Mouse (Mus musculus): ENCODE data around the gene Islr.

Gene Islr

DNA sequence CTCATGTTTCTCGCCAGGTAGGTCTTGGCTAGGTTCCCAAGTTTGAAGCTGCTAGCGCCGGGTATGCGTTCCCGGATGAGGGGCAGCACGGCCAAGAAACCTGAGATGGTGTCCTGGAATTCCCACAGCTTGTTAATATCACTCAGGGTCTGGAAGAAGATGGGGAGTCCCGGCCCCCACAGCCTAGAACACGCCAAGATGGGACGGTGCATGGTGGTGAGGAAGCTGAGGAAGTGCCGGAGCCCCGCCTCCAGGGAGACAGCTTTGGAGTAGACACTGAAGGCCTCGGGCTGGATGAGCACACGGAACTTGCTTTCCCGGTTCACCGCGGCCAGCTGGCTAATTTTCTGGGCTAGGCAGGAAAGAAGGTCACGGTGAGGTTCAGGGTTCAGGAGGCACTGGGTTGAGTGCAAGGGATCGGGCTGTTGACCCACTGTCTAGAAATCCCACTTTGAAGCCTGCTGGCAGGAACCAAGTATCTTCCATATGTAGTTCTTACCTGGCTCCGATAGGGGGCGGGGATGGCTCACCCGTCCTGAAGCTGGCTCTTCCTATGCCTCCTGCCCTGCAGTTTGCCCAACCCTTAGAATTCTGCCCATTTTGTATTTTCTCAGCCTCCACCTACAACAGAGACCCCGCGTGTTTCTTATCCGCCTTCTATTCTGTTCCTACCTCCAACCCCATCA, 16.3 kb upstream of the Islr start:
- peak in 1 of 2 experiments; percentile 29 for DNase-seq

GRCm38 (mm10) chr9:58218539-58218938, 14.4 kb upstream of the Islr start:
- no peak for DNase-seq

DNA sequence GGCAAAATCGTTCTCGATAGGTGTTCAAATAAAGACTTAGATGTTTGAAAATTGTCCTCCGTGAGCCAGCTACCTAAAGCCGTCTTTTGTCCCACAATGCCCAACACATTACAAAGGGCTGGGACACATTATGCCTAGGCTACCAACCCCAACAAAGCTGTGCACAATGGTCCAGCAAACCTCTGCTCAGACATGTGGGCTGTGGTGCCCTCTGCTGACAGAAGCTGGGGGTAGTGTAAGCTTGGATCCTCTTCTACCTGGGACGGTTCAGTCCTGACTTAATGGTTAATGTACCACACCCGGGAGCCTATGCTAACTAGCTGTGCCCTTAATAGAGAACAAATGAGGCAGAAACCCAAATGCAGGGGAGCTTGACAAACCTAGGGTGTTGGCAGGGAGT, 12.3 kb upstream of the Islr start:
- DNase-seq: no peak

GRCm38 (mm10) chr9:58214519-58215180, 10.5 kb upstream of the Islr start:
- no peak for DNase-seq

DNA sequence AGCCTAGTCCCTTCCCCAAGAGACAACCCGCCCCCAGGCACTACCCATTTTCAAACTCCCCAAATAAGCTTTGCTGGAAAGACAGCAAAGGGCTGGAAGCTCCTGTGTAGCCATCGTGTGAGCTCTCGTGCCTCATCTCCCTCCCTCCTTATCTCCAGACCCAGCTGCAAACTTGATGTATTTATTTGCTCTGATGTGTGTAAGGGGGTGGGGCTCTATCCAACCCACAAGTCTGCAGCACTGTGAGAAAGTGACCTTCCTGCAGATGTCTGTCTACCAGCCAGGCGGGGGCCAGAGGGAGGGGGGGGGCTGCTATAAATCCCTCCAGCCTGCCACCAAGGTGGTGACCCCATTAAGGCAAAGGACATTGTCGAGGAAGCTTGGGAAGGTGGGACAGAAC, 9.8 kb upstream of the Islr start:
- no peak for DNase-seq

DNA sequence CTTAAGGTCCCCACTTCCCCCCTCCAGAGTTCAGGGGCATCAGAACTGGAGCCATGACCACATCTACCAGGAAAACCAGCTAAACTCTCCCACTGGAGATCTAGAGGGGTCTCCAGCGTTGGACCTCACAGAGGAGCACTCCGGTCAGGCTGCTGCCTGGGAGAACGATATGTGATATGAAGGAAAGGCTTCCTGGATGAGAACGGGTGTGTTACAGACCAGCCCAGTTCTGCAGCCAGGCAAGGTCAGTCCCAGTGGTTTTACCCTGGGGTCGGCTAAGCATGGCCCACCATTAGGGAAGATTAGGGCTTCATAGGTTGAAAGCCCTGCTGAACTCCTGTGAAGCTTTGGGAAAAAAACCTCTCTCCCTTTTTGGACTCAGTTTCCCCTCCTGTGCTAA, 9.3 kb upstream of the Islr start:
- DNase-seq: no peak

DNA sequence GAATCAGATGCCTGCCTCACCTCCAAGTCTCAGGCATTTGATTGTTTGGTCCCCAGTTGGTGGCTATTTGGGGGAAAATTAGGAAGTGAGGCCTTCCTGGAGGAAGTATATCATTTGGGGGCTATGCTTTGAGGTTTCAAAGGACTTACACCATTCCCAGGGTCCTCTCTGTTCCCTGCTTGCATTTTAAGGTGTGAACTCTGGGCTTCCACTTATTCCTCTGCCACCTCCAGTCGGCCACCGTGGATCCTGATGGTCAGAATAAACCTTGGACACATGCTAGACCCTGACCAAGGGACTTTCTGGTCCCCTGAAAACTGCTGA, 6.2 kb upstream of the Islr start:
- no peak for DNase-seq

DNA sequence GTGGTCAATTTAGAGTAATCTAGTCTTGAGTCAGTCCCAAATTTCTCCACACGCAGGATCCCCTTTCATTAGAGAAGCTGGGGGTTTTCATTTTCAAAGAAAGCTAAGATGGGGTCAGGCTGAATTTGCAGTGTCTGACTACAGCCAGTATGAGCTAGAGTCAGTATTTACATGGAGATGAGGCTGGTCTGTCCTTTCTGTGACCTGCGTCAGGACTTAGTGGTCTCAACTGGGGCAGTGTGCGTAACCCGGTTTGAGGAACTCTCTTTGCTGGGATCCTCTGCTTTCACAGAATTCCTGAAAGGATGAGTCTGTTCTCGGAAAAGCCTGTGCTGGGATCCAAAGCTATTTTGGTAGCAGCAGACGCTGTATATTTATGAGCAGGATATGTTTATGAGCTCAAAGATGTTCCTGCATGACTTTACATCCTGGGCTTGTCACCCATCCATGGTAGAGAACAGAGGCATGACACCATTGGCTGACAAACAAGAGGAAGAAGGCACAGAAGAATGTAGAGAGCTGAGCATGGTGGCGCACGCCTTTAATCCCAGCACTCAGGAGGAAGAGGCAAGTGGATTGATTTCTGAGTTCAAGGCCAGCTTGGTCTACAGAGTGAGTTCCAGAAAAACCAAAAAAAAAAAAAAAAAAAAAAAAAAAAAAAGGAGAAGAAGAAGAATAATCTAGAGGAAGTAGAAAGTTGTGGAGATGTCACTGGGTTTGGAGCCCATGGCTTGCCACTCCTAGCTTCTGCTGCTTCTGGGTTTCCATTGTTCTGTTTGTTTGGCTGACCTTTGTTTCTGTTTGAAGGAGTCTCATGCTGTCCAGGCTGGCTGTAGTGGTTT, 5.6 kb upstream of the Islr start:
- DNase-seq: no peak

GRCm38 (mm10) chr9:58206013-58206412, 1.9 kb upstream of the Islr start:
- no peak for DNase-seq

GRCm38 (mm10) chr9:58204448-58205000, 418 bp upstream of the Islr start:
- peak; percentile 90 to 91 for DNase-seq

DNA sequence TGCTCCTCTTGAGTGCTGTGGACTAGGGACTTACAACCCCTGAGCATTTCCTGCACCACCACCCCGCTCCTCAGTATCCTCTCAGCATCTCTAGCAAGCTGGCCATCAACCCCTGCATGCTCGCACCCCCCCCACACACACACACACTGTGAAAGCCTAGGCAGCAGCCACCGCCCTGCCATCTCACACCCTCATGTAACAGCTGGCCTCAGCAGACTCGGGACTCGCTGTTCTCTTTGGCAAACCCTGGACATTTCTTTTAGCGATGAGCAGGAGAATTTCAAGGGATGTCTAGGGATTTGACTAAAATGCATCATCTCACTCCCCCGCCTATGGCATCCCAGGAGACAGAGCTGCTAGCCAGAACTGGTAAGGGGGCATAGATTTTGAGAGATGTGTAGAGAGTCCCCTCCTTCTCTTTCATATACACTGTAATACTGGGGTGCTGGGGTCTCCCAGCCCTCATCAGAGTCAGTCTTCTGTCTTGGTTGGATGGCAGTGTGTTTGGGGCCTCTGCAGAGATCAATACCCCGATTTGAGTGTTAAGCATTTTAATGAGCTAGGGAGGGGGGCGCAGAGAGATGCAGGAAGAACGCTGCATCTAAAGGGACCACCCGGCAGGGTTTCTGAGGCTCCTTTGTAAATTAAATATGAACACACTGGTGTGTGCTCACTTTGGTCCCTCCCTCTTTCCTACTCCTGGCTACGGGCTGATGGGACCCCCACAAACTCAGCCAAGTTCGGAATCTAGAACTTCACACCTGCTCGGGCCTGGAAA, 1.2 kb downstream of the Islr start:
- DNase-seq: no peak

DNA sequence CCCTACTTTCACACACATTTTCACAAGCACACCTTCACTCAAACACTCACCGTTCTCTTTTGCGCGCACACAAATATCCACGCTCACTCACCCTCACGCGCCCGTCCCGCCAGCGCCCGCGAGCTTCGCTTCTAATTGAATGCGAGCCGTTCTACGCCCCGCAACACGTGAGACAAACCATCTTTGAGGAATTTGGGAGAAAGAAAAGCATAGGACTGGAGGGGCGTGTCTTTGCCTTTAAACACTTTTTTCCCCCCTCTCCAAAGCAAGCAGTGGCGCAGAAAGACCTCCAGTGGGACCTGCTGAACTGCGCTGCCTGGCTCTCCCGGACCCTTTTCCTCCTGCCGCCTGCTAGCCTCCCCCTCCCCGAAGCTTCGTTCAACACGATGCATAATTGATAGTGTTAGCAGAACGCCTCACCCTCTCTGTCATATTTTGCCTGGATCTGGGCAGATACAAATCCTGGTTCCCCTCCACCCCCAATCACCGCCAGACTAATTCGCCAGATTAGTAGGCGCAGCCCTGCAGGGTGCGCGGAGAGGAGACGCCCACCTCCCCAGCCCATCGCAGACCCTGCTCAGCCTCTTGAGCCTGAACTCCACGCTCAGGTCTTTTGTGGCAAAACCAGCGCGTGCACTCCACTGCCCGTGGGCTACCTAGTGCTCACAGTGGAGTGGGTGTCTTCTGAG, 2.1 kb downstream of the Islr start:
- DNase-seq: no peak

GRCm38 (mm10) chr9:58201091-58201842, 2.8 kb downstream of the Islr start:
- DNase-seq: no peak

DNA sequence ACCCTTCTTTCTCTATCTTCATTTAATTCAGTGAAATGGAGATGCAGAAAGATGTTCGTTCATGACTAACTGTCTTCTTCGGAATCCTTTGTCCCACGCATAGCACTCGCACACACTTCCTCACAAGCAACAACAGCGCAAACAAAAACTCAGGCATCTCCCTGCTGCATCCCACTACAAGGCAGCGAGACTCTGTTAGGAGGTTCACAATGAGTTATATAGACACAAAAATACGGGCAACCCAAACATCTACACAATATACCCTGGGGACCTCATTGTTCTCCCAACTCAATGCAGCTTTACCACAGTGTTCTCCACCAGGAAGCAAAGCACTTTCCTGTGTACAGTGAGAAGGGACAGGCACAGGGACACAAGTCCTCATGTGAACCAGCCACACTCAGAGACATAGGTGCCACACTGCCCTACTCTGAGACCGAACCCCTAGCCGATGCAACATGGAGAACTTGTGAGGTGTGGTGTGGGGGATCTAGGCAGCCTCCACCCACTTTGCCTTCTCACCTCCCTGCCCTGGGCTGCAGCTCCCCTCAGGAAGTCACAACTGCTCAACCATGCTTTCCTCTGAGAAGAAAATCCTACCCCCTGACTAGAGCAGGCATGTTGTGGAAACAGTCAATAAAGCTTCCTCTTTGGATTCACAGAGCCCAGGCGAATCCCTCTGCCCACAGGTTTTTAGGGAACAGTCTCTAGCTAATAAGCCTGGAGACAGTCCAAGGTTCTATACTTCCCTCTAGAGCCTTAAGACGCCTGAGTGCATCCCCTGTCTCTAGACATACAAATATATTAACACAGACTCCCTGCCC, 3.6 kb downstream of the Islr start:
- DNase-seq: no peak

DNA sequence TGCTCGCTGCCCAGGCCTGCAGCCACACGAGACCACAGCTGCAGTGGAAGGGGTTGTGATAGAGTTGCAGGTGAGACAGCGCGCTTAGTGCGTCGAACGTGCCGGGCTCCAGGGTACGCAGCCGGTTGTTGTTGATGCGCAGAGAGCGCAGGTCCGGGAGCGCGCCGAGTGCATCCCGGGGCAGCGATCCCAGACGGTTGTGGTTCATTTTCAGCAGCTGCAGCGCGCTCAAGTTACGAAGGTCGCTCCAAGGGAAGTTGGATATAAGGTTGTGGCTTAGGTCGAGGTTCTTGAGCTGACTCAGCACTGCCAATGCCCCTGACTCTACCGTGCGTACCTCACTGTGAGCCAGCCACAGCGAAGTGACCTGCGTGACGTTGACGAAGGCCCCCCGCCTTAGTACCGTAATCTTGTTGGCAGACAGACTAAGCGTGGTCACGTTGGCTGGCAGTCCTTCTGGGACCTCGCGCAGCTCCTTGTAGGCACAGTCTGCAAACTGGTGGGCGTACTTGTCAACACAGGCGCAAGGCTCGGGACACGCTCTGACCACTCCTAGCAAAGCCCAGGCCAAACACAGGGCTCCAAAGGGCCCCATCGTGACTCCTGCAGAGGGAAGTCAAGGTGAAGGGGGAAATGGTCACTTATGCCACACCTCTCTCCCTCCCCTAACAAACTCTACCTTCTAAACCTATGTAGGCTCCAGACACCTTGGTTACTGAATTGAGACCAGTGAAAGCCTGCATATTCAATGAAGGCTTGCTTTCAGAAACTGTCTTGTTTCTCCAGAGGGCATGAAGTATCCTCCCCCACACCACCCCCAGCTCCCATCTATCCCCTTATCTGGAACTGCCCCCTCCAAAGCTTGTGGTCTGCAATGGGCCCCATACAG, 4.5 kb downstream of the Islr start:
- DNase-seq: no peak

DNA sequence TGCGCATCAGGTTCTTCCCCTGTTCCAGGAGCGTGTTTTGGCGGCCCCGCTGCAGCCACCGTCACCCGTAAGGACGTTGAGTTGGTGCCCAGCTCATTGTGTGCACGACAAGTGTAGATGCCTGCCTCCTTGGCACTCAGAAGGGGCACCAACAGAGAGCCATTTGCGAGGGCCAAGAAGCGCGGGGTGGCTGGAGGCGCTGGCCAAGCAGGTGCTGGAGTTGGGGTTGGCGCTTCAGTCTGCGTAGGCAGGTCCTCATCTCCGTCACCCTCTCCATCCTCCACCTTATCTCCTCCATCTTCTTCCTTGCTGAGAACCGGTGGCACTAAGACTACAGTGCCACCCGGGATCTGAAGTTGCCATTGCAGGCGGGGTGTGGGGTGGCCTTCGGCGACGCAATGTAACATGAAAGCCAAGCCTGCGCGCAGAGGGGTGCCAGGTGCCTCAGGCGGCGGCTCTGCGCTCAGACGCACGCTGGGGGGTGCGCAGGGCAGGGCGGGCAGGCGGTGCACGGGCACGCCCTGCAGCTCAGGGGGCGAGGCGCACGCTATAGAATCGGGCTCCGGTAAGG, 5.2 kb downstream of the Islr start:
- DNase-seq: no peak

- peak in 1 of 2 experiments; percentile 29 for DNase-seq
Measured at GRCm38 (mm10) chr9:58197781-58198701, 6.1 kb downstream of the Islr start.
